Mouse (Mus musculus) lung, postnatal 4 days (tissue): Measurements from ENCODE around the gene Synpr.

Experiments used
- DNase-seq, 2 experiments: peaks; one replicate each; pipeline ENCODE4 v3.0.0; 2021

The Synpr gene

DNA sequence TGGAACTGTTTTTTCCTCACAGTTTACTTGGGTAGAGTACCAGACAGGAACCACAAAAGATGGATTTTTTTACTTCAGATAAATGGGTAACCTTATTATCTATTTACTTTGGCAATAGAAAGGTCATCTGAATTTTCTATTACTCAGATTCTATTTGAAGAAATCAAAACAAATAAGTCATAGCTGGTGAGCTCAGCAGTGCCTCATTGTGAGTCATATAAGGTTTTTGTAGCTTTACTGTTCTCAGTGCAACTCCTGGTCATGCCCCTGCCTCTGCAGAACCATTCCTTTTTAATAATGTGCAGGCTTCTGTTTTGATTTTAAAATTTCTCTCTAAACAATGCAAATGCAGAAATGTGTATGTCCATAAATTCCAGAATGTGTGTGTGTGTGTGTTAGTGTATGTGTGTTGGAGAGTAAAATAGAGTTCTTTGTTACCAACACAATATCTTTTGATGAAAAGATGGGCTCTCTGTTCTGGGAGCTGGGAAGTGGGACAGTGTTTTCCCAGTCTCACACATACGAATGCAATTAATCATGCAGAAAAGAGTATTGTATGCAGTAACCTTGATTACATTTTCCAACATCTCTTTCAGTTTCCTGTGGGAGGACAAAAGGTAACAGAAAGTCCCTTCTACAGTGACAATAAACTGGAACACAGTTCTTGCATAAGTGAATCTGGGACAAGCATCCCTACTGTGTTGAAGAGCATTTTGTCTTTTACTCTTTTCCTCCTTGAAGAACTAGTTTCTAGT is 269.2 kb downstream of the Synpr start:
- DNase-seq: no peak

DNA sequence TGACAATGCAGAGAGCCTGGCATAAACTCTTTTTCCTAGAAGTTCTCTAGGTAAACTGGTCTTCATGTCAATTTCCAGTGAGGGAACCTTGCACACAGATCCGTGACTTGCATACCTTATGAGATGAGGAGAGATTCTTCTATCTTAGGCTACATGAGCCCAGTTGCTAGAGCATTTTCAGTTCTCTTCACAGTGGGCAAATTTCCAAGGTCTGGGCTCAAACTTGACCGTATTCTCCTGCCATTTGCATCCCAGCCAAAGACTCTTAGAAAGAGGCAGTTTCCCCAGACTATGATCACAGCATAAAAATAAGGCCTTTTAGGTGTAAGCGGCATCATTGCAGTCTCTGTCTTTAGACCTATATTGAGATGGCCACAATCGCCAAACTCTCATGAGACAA is 270.1 kb downstream of the Synpr start:
- DNase-seq: no peak

DNA sequence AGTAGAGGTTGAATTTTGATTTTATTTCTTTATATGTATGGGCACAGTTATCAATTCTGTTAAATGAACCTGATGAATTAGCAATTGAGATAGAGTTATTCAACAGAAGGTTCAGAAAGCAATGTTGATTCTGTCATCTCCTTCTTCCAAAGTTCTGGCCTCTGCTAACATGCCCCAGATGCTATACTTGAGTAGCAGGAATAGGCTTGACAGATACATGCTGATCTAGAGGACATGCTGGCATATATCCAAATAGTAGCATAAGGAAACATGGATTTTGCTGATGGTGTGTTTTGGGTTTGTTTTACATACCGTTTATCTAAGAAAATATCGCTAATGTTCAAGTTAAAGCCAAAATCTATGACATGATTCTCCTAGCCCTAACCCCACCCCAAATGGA is 273.5 kb downstream of the Synpr start:
- no peak for DNase-seq

DNA sequence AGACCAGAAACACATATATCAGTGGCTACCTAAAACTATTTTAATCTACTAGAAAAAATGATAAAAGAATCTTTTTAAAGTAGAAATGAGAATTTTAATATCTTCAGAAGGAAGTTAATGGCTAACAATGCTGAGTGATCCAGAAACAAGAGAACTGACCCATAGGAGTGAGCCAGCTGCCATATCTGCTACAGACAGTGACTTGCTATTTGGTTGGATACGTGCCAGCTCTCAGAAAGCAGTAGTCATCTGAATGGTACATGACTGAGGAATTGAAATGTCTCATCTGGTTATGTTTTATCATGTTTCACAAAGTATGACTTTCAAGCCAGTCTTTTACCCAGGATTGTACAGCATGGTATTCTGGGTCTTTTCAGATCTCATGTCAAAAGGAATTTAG is 282.7 kb downstream of the Synpr start:
- no peak for DNase-seq

DNA sequence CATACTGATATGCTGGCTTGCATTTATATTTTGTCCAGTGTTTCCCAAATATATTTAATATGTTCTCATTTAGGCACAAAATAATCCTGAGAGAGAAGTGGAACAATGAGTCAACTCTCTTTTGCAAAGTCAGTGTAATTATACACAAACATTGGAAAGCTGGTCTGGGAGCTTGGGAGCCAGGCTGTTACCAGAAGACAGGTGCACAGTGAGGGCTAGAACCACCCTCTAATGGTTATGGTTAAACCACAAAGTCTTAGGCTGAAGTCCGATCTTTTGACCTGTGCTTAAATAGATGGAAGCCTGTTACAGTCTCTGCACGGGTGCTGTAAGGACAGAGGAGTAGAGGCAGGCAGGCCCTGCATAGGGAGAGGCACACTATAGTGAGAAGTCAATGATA is 283.4 kb downstream of the Synpr start:
- no peak for DNase-seq

DNA sequence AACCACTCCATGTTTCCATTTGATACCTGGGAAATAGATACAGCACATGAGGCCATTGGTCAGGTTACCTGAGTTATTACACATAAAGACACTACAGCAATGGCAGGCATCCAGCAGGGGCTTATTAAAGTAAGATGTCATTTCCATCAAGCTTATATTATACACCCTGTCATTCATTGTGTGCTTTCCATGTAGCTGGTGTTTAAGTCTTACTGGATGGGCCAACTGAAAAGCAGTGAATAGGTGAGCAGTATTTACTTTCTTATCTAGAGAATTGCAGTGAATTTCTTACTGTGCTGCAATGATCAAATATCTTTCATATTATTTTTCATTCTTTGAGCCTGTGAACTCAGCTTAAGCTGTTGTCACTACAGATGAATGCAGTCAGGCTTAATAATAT is 287.4 kb downstream of the Synpr start:
- DNase-seq: no peak

DNA sequence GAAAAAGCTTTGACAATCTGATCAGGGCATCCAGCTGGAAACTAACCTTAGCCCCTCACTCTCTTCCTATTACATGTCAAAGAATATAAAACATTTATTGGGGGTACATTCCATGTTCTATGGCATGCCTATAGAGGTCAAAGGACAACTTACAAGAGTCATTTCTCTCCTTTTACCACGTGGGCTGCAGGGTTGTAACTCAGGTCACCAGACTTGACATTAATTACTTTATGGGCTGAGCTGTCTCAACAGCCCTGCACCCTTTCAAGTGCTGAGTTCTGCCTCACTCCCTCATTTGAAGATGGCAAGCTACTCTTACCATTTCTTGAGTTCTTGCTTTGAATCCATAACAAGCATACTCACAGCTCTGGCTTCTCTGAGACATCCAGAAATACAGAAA is 287.9 kb downstream of the Synpr start:
- DNase-seq: no peak

DNA sequence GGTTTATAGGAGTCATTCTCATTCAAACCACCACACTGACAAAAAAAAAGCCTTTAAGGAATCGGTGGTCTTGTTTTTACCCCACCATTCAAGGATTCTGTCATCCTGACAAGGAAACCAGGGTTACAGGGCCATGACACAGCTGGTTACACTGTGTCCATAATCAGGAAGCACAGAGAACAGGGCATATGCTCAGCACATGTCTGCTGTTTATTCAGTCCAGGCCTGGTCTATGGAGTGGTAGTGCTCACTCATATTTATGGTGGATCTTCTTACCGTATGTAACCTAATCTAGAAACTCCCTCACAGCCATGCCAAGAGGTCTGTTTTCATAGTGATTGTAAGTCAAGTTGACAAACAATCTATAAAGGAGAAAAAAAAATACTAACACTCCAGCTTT is 293.5 kb downstream of the Synpr start:
- DNase-seq: no peak

DNA sequence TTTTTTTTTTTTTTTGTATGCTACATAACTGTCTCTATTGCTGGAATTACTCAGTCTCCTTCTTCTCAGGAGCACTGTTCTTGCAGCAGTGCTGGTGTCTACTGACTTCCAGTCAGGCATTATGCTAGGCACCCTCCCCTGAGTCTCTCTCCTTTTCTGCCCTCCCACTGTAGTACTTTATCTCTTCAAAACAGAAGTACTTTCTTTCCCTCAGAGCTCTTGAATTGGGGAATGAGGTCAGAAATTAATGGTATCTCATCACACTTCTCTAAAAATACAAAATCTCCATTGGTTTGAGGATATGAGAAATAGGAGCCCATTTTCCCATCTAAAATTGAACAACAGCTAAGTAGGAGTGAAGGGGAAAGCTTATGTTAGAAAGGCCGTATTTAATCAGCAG is 294.2 kb downstream of the Synpr start:
- no peak for DNase-seq

DNA sequence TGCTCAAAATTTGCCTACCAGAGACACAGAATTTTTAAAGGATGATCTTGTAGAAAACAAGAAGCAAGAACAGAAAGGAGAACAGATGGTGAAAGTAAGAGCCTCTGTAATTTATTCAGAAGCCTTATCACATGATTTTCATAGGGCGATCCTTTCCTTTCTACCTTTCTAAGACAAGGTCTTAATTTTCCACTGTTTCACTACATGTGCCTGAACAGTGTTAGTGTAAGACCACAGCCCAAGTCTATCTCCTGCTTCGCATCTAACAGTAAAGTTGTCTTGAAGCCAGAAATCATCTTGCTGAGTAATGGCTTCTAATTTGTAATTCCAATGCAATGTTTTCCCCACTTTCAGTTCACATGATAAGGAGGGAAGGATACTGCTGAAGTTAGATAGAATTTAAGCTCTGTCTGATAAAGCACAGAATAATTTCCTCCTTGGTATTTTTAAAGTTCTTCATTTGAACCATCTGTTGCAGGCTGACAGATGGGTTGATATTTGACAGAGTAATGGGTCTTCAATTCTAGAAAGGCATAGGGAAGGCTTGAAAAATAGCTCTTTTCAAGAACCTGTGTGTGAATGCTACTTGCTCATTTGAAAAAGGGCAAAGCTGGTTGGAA is 308.9 kb downstream of the Synpr start:
- no peak for DNase-seq

DNA sequence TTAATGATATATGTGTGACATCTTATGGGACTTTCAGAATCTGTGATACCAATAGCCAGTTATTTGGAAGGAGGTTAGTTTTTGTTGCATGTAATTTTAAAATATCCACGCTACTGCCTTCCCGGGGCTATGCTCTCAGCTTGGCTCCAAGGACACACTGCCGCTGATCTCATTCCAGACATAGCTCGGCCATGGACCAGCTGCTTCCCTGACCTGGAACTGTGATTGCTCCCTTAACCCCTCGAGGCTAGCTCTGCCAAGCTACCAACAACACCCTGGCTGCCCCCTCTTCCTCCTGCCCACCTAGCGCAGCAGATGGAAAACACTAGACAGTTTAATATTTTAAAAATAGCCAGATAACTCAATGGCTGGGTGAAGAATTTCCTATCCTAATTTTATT is 311.7 kb downstream of the Synpr start:
- no peak for DNase-seq

DNA sequence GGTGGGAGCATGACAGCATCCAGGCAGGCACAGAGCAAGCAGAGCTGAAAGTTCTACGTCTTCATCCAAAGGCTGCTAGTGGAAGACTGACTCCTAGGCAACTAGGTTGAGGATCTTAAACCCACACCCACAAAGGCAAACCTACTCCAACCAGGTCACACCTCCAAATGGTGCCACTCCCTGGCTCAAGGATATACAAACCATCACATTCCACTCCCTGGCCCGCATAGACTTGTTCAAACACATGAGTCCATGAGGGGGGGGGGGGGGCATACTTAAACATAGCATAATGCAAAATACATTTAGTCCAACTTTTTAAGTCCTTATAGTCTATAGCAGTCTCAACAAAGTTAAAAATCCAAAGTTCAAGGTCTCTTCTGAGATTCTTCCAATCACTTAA is 312.6 kb downstream of the Synpr start:
- DNase-seq: peak in 1 of 2 experiments; percentile 6

DNA sequence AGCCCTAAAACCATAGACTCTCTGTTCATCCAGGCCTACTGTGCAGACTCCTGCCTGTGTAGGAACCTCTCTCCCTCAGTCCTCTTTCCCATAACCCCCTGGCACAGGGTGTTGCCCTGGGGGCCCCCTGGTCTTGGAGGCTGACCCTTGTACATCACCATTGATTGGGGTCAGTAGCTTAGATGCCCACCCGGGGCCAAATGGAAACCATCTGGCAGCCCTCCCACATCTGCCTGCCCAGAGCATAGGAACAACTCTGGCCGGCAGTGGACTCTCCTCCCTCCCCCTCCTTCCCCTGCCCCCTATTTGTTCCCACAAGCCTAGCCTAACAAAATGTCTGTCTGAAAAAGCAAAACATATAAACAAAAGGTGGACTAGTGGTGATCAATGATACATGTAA is 336.0 kb downstream of the Synpr start:
- DNase-seq: no peak

DNA sequence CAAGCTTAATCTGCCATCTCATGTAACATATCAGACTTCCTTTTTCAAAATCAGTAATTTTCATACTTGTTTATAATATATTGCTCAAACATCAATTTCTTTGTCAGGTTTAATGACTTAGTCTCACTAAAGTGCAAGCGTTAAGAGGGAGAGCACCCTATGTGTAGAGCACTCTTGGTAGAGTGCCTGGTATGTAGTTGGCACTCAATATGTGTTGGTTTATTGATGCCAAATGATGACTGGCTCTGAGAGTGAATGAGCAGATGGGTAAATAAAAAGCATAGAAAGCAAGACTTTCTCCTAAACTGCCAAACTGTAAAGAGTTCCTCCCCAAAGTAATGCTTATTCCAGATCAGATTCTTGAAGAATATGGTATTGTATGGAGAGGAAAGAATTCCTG is 365.3 kb downstream of the Synpr start:
- DNase-seq: no peak

DNA sequence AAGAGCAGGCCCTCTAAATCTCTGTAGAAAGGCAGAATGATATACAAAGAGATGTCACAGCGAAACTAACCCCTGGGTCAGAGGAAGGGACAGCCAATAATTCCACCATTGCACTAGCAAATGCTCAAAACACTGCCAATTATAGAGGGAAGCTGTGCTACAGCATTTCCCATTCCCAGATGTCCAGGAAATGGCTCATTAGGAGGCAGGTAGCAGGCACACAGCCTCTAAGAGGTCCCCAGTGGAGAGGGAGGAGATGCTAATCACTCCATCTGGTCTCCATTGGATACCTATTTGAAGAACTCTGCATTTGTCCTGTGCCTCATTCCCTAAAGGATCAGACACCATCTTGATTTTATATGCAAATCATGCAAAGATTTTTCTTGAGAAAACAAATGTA is 366.5 kb downstream of the Synpr start:
- DNase-seq: no peak

DNA sequence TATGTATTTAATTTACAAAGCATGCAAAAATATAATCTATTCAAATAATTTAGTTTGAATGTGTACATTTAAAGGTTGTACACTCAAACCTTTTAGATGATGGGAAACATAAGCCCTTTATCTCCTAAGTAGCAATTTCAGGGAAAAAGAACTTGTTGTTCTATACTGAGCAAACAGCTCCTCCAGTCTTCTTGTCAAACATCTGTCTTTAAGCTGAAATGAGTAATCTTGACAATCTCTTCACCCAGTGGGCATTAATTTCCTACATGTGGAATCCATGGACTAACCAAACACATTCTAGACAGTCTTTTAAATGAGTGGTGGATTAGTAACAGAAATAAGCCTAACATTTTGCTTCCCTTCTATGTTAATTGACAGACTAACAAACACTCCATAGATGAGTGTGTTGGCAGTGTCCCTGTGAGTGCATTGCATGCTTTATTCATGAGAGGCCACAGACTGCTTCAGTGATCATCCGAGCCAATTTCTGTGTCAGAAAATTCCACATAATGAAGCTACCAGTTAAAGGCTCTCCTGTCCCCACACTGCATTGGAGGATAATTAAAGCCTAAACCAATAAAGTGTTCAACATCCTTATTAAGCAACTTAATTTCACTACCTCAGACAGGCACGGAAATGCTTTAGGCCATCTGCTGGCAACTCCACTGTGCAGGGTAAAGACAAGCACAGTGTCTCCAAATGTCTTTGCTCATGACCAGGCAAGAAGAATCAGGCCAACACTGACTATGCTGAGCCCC is 367.1 kb downstream of the Synpr start:
- no peak for DNase-seq
